Mouse (Mus musculus): ENCODE measurements around the gene Zic4. TPM values are rescaled to one million over a fixed set of nuclear protein-coding genes. Genes with fewer than 3 reads are reported as not detected.

The Zic4 gene
- total and polyA plus RNA-seq, 2 experiments from 2014 or later = 48.1 to 99.2 TPM

- H3K4me3 ChIP-seq (ENCODE audit: low read depth, low read length) = no peak overlapping the region
- no peak overlapping the region for H3K27ac ChIP-seq (ENCODE audit: low read depth, low read length)
- 42% methylated on average over 4 of the region's 4 CpGs for WGBS
- H3K4me1 ChIP-seq (ENCODE audit: insufficient read depth) = no peaks in the 10 kb centered on the region
- TF ChIP-seq CTCF (IDR thresholded peaks at IDR 0.05; ENCODE audit: low read depth) = no peak
- H3K36me3 ChIP-seq (ENCODE audit: insufficient read depth) = no peaks in the 10 kb centered on the region
- no peak overlapping the region for H3K9ac ChIP-seq
- peaks cover 77% of the 10 kb centered on the region for H3K27me3 ChIP-seq (ENCODE audit: insufficient read depth, low read length)
- no peaks in the 10 kb centered on the region for H3K9me3 ChIP-seq (ENCODE audit: low read length)
- DNase-seq (no peak), ATAC-seq (no peak)
- H3K4me2 ChIP-seq (ENCODE audit: low read depth) = no peak overlapping the region
Measured at GRCm38 (mm10) chr9:91374665-91375064, 12.5 kb downstream of the Zic4 start.

GRCm38 (mm10) chr9:91377036-91377872 lies 15.0 kb downstream of the Zic4 start:
- peak overlapping the region; percentile 58; the same call in 1 of the 2 replicates for H3K4me2 ChIP-seq (ENCODE audit: low read depth)
- H3K27ac ChIP-seq (ENCODE audit: low read depth, low read length) = peak overlapping the region; percentile 57
- no peak for DNase-seq
- H3K4me1 ChIP-seq (ENCODE audit: insufficient read depth) = no peaks in the 10 kb centered on the region
- 13% methylated on average over 14 of the region's 14 CpGs for WGBS
- H3K9ac ChIP-seq = no peak overlapping the region
- H3K36me3 ChIP-seq (ENCODE audit: insufficient read depth) = no peaks in the 10 kb centered on the region
- peak overlapping the region; percentile 12 for H3K4me3 ChIP-seq (ENCODE audit: low read depth, low read length)
- H3K27me3 ChIP-seq (ENCODE audit: insufficient read depth, low read length) = peaks cover 67% of the 10 kb centered on the region
- no peak for TF ChIP-seq CTCF (IDR thresholded peaks at IDR 0.05; ENCODE audit: low read depth)
- ATAC-seq = peak; percentile 18; the same call in 1 of the 2 replicates
- no peaks in the 10 kb centered on the region for H3K9me3 ChIP-seq (ENCODE audit: low read length)

- H3K4me3 ChIP-seq (ENCODE audit: low read depth, low read length) = peak overlapping the region; percentile 12; the same call in 1 of the 2 replicates
- H3K9ac ChIP-seq = no peak overlapping the region
- H3K27me3 ChIP-seq (ENCODE audit: insufficient read depth, low read length) = peaks cover 68% of the 10 kb centered on the region
- H3K36me3 ChIP-seq (ENCODE audit: insufficient read depth) = no peaks in the 10 kb centered on the region
- no peak for TF ChIP-seq CTCF (IDR thresholded peaks at IDR 0.05; ENCODE audit: low read depth)
- WGBS = 3% methylated on average over 16 of the region's 16 CpGs
- H3K4me1 ChIP-seq (ENCODE audit: insufficient read depth) = no peaks in the 10 kb centered on the region
- DNase-seq = peak; percentile 57
- no peaks in the 10 kb centered on the region for H3K9me3 ChIP-seq (ENCODE audit: low read length)
- ATAC-seq = peak; percentile 59; the same call in 1 of the 2 replicates
- peak overlapping the region; percentile 58 for H3K4me2 ChIP-seq (ENCODE audit: low read depth)
- peak overlapping the region; percentile 68; the same call in 1 of the 2 replicates for H3K27ac ChIP-seq (ENCODE audit: low read depth, low read length)
Measured at GRCm38 (mm10) chr9:91377873-91378150, 15.6 kb downstream of the Zic4 start.

DNA sequence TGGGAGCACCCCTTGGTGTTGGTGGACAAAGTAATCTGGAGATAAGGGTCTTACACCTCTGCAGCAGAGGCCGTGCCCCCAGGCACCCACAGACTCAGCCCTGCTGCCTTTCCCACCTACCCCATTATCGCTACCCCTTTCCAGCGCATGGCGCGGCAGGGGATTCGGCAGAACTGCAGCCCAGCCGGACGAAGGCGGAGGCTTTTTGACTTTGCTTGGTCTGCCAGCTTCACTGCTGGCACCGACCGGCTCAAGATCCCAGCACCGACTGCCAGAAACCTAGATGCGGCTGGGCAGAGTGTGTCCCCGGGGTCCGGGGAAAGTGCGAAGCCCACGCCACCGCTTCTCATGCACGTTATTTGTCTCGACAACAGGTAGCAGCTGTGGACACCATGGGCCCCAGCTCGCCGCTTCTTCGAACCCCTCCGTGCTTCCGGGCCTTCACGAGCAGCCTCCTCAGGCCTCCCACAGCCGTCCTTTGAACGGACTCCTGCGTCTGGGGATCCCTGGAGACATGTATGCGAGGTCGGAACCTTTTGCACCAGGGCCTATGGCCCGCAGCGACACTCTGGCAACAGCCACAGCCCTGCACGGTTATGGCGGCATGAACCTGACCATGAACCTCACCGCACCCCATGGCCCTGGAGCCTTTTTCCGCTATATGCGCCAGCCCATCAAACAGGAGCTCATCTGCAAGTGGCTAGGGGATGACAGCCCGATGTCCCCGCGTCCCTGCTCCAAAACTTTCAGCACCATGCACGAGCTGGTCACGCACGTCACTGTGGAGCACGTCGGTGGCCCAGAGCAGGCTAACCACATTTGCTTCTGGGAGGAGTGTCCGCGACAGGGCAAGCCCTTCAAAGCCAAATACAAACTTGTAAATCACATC lies 16.4 kb downstream of the Zic4 start:
- DNase-seq = peak; percentile 27
- no peak for TF ChIP-seq CTCF (IDR thresholded peaks at IDR 0.05; ENCODE audit: low read depth)
- no peaks in the 10 kb centered on the region for H3K36me3 ChIP-seq (ENCODE audit: insufficient read depth)
- peak overlapping the region; percentile 12 for H3K4me3 ChIP-seq (ENCODE audit: low read depth, low read length)
- peak overlapping the region; percentile 68 for H3K27ac ChIP-seq (ENCODE audit: low read depth, low read length)
- H3K4me1 ChIP-seq (ENCODE audit: insufficient read depth) = no peaks in the 10 kb centered on the region
- H3K4me2 ChIP-seq (ENCODE audit: low read depth) = peak overlapping the region; percentile 58
- H3K9ac ChIP-seq = peak overlapping the region; percentile 6
- peaks cover 72% of the 10 kb centered on the region for H3K27me3 ChIP-seq (ENCODE audit: insufficient read depth, low read length)
- 0 out of 2 replicates have a peak, but pooled peaks have one; percentile 4 for ATAC-seq
- no peaks in the 10 kb centered on the region for H3K9me3 ChIP-seq (ENCODE audit: low read length)
- WGBS = 4% methylated on average over 48 of the region's 48 CpGs

- no peak for ATAC-seq
- H3K27ac ChIP-seq (ENCODE audit: low read depth, low read length) = peak overlapping the region; percentile 68
- H3K36me3 ChIP-seq (ENCODE audit: insufficient read depth) = no peaks in the 10 kb centered on the region
- no peak for DNase-seq
- H3K4me1 ChIP-seq (ENCODE audit: insufficient read depth) = no peaks in the 10 kb centered on the region
- TF ChIP-seq CTCF (IDR thresholded peaks at IDR 0.05; ENCODE audit: low read depth) = no peak
- 0 out of 2 replicates have a peak overlapping the region, but pooled peaks have one; percentile 6 for H3K9ac ChIP-seq
- H3K27me3 ChIP-seq (ENCODE audit: insufficient read depth, low read length) = peaks cover 76% of the 10 kb centered on the region
- WGBS = 14% methylated on average over 8 of the region's 8 CpGs
- no peaks in the 10 kb centered on the region for H3K9me3 ChIP-seq (ENCODE audit: low read length)
- no peak overlapping the region; the same call in 1 of the 2 replicates for H3K4me3 ChIP-seq (ENCODE audit: low read depth, low read length)
- H3K4me2 ChIP-seq (ENCODE audit: low read depth) = peak overlapping the region; percentile 58
Measured at GRCm38 (mm10) chr9:91379300-91379635, 17.1 kb downstream of the Zic4 start.

DNA sequence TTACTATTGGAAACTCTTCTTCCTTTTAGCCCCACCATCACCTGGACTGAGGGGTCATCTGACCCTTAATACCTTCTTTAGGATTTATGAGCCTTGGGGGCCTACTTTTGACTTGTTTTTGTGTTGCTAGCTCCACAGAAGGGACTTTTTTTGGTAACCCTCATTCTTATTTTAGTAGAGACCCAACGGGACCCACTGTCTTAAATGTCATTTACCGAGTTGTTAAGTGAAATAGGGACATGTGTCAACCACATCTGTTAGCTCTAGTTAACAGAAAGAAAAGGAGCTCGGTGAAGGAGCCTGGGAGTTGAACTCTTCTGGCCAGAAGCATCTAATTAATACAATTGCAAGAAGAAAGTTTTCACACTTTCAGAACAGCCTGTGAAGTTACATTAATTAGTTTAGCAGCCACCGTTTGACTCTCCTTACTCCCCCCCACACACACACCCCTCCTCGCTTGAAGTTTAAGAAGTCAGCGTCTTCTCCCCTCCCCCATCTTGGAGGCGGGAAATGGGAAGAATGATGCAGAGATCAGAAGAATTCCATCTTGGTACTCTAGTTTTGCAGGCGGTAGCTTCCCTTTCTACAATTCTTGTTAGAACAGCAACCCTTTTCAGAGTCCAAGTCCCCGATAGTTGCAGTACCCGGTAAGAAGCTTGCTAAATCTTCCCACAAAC lies 17.7 kb downstream of the Zic4 start:
- 0 out of 2 replicates have a peak overlapping the region, but pooled peaks have one; percentile 55 for H3K9ac ChIP-seq
- peaks cover 75% of the 10 kb centered on the region for H3K27me3 ChIP-seq (ENCODE audit: insufficient read depth, low read length)
- H3K9me3 ChIP-seq (ENCODE audit: low read length) = no peaks in the 10 kb centered on the region
- no peak for ATAC-seq
- H3K4me2 ChIP-seq (ENCODE audit: low read depth) = peak overlapping the region; percentile 58
- H3K36me3 ChIP-seq (ENCODE audit: insufficient read depth) = no peaks in the 10 kb centered on the region
- no peak for DNase-seq
- 12% methylated on average over 10 of the region's 10 CpGs for WGBS
- peak overlapping the region; percentile 68 for H3K27ac ChIP-seq (ENCODE audit: low read depth, low read length)
- H3K4me3 ChIP-seq (ENCODE audit: low read depth, low read length) = peak overlapping the region; percentile 2; the same call in 1 of the 2 replicates
- TF ChIP-seq CTCF (IDR thresholded peaks at IDR 0.05; ENCODE audit: low read depth) = no peak
- no peaks in the 10 kb centered on the region for H3K4me1 ChIP-seq (ENCODE audit: insufficient read depth)

All from forebrain, postnatal 0 days (tissue).